ENCODE assay signal across 14 mouse cellular contexts in the genomic region with DNA sequence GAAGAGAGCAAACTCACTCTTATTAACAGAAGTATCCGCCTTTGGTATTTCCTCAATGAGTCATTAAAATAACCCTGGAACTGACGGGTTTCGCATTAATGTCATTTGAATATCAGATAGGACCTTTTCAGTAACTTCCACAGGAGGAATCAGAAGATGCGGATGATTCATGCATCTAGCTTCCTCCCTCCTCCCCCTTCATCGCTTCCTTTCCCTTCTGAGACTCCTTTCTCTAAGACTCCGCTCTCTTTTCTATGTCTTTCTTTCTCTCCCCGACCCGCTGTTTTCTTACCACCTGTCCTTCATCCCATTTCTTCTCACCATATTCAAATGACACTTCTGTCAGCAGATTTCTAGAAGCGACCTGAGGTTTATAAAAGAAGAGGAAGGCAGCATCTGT.
"Had no signal": no experiment of that assay in that cellular context is flagged by ENCODE, and none has a peak within 500 bp of the region (broad histone marks: within the 10 kb centered on the region; RNA-seq: fewer than 3 reads in every experiment).

No protein-coding gene starts in this region.

- H3K27ac ChIP-seq: midbrain, embryonic 10.5 days; midbrain, embryonic 13.5 days; midbrain, embryonic 15.5 days; neural tube, embryonic 12.5 days had no signal

- H3K27me3 ChIP-seq: midbrain, embryonic 13.5 days; midbrain, embryonic 15.5 days; neural tube, embryonic 12.5 days had no signal

- H3K4me3 ChIP-seq: midbrain, embryonic 10.5 days; midbrain, embryonic 13.5 days; midbrain, embryonic 15.5 days; neural tube, embryonic 12.5 days had no signal

- DNase-seq: lung, adult 18-20 months; lung, postnatal 10 days; lung, postnatal 4 days; retina, postnatal 1 day; right cerebral cortex, postnatal 14 days; right cerebral cortex, postnatal 4 days; spleen, adult 18-20 months; thymus, adult 2 months; thymus, postnatal 25 days; thymus, postnatal 4 days had no signal

- H3K36me3 ChIP-seq: midbrain, embryonic 10.5 days; midbrain, embryonic 13.5 days; midbrain, embryonic 15.5 days; neural tube, embryonic 12.5 days had no signal

- H3K9me3 ChIP-seq: midbrain, embryonic 10.5 days; midbrain, embryonic 13.5 days; midbrain, embryonic 15.5 days; neural tube, embryonic 12.5 days had no signal

- H3K4me1 ChIP-seq: midbrain, embryonic 10.5 days; midbrain, embryonic 13.5 days; midbrain, embryonic 15.5 days; neural tube, embryonic 12.5 days had no signal
